Mouse (Mus musculus): ENCODE measurements around the gene Unc5c.

DNA sequence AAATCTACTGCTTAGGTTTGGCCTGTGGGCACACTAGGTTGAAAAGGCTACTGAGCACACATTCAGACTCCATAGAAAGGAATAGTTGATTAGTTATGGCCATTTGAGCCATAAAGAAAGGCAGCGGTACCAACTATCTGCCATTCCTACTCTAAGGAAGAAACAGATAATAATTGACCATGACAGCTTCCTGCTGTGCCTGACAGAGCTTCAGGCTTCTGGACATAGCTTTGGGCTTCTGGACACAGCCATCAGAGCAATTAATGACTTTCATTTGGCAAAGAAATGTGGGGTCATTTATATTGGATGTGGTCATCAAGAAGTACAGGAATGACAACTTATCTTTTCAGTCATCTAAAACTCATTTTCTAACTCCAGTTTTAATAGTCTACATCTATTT lies 260.4 kb downstream of the Unc5c start:
- no peak for TF ChIP-seq EP300 (IDR thresholded peaks at IDR 0.05; ENCODE audit: low read depth)
- TF ChIP-seq CTCF (IDR thresholded peaks at IDR 0.05; ENCODE audit: low read depth): no peak
